Mouse (Mus musculus): ENCODE results near the gene Crat. TPM values are rescaled to one million over a fixed set of nuclear protein-coding genes. Genes with fewer than 3 reads are reported as not detected.
"Not testable (repeated sequence)": the region's sequence is repeated elsewhere in the genome, so short reads cannot be mapped to it uniquely, and the experiment has no call there.

Gene Crat
- polyA plus RNA-seq, 1 experiment: 44.7 TPM

- TF ChIP-seq POLR2A (IDR thresholded peaks at IDR 0.05; ENCODE audit: extremely low read depth, insufficient read depth, low read length) (no peak), CTCF (IDR thresholded peaks at IDR 0.05; ENCODE audit: extremely low read depth, insufficient read depth, low read length) (no peak)
- Histone ChIP-seq H3K4me1 (ENCODE audit: control insufficient read depth, insufficient read depth, low read length) (no peaks in the 10 kb centered on the region), H3K27ac (ENCODE audit: insufficient read depth, low read length) (no peak overlapping the region), H3K4me3 (ENCODE audit: insufficient read depth, low read length) (no peak overlapping the region)
These were observed 13.5 kb upstream of the Crat start for GRCm38 (mm10) chr2:30429156-30429555.

- Histone ChIP-seq H3K4me1 (ENCODE audit: control insufficient read depth, insufficient read depth, low read length) (peaks cover 6% of the 10 kb centered on the region; the same call in 1 of the 2 replicates), H3K27ac (ENCODE audit: insufficient read depth, low read length) (no peak overlapping the region), H3K4me3 (ENCODE audit: insufficient read depth, low read length) (no peak overlapping the region)
- no peak for TF ChIP-seq CTCF (IDR thresholded peaks at IDR 0.05; ENCODE audit: extremely low read depth, insufficient read depth, low read length)
- no peak for TF ChIP-seq POLR2A (IDR thresholded peaks at IDR 0.05; ENCODE audit: extremely low read depth, insufficient read depth, low read length)
These were observed 5.8 kb upstream of the Crat start for GRCm38 (mm10) chr2:30421432-30421831.

GRCm38 (mm10) chr2:30419112-30419511, 3.5 kb upstream of the Crat start:
- H3K27ac ChIP-seq (ENCODE audit: insufficient read depth, low read length): no peak overlapping the region

GRCm38 (mm10) chr2:30418259-30418658, 2.6 kb upstream of the Crat start:
- TF ChIP-seq POLR2A (IDR thresholded peaks at IDR 0.05; ENCODE audit: extremely low read depth, insufficient read depth, low read length): no peak
- TF ChIP-seq CTCF (IDR thresholded peaks at IDR 0.05; ENCODE audit: extremely low read depth, insufficient read depth, low read length): no peak
- peaks cover 6% of the 10 kb centered on the region; the same call in 1 of the 2 replicates for H3K4me1 ChIP-seq (ENCODE audit: control insufficient read depth, insufficient read depth, low read length)
- H3K27ac ChIP-seq (ENCODE audit: insufficient read depth, low read length): no peak overlapping the region
- no peak overlapping the region for H3K4me3 ChIP-seq (ENCODE audit: insufficient read depth, low read length)

More at GRCm38 (mm10) chr2:30419112-30419511, 3.5 kb upstream of the Crat start:
- Histone ChIP-seq H3K4me1 (ENCODE audit: control insufficient read depth, insufficient read depth, low read length) (peaks cover 6% of the 10 kb centered on the region; the same call in 1 of the 2 replicates), H3K4me3 (ENCODE audit: insufficient read depth, low read length) (no peak overlapping the region)
- TF ChIP-seq CTCF (IDR thresholded peaks at IDR 0.05; ENCODE audit: extremely low read depth, insufficient read depth, low read length) (no peak), POLR2A (IDR thresholded peaks at IDR 0.05; ENCODE audit: extremely low read depth, insufficient read depth, low read length) (no peak)

- Histone ChIP-seq H3K27ac (ENCODE audit: insufficient read depth, low read length) (no peak overlapping the region), H3K4me3 (ENCODE audit: insufficient read depth, low read length) (no peak overlapping the region), H3K4me1 (ENCODE audit: control insufficient read depth, insufficient read depth, low read length) (peaks cover 6% of the 10 kb centered on the region; the same call in 1 of the 2 replicates)
- no peak for TF ChIP-seq CTCF (IDR thresholded peaks at IDR 0.05; ENCODE audit: extremely low read depth, insufficient read depth, low read length)
- TF ChIP-seq POLR2A (IDR thresholded peaks at IDR 0.05; ENCODE audit: extremely low read depth, insufficient read depth, low read length): no peak
These were observed 2.1 kb upstream of the Crat start for GRCm38 (mm10) chr2:30417595-30418165.

- H3K27ac ChIP-seq (ENCODE audit: insufficient read depth, low read length); H3K4me3 ChIP-seq (ENCODE audit: insufficient read depth, low read length); H3K4me1 ChIP-seq (ENCODE audit: control insufficient read depth, insufficient read depth, low read length): not testable (repeated sequence)
These were observed 1.5 kb upstream of the Crat start for GRCm38 (mm10) chr2:30417154-30417553.

- no peak for TF ChIP-seq POLR2A (IDR thresholded peaks at IDR 0.05; ENCODE audit: extremely low read depth, insufficient read depth, low read length)
- TF ChIP-seq CTCF (IDR thresholded peaks at IDR 0.05; ENCODE audit: extremely low read depth, insufficient read depth, low read length): no peak
- H3K27ac ChIP-seq (ENCODE audit: insufficient read depth, low read length): 0 out of 2 replicates have a peak overlapping the region, but pooled peaks have one; percentile 99
These were observed 994 bp upstream of the Crat start for GRCm38 (mm10) chr2:30416649-30416965.

GRCm38 (mm10) chr2:30415936-30416648, 479 bp upstream of the Crat start, which contains the start of gene Ptpa:
Ptpa (plus strand) TSS chr2:30416039.
- peak within 1 kb of the TSS; percentile 83 for H3K4me3 ChIP-seq (ENCODE audit: insufficient read depth, low read length)
- TF ChIP-seq POLR2A (IDR thresholded peaks at IDR 0.05; ENCODE audit: extremely low read depth, insufficient read depth, low read length) (peak; percentile 85), CTCF (IDR thresholded peaks at IDR 0.05; ENCODE audit: extremely low read depth, insufficient read depth, low read length) (no peak)
- peaks cover 6% of the 10 kb centered on the region; the same call in 1 of the 2 replicates for H3K4me1 ChIP-seq (ENCODE audit: control insufficient read depth, insufficient read depth, low read length)
- peak within 1 kb of the TSS; percentile 99 for H3K27ac ChIP-seq (ENCODE audit: insufficient read depth, low read length)

More at GRCm38 (mm10) chr2:30416649-30416965, 994 bp upstream of the Crat start:
- Histone ChIP-seq H3K4me1 (ENCODE audit: control insufficient read depth, insufficient read depth, low read length) (peaks cover 6% of the 10 kb centered on the region; the same call in 1 of the 2 replicates), H3K4me3 (ENCODE audit: insufficient read depth, low read length) (peak overlapping the region; percentile 83)

- Histone ChIP-seq H3K4me1 (ENCODE audit: control insufficient read depth, insufficient read depth, low read length) (peaks cover 6% of the 10 kb centered on the region; the same call in 1 of the 2 replicates), H3K27ac (ENCODE audit: insufficient read depth, low read length) (peak overlapping the region; percentile 99; the same call in 1 of the 2 replicates), H3K4me3 (ENCODE audit: insufficient read depth, low read length) (peak overlapping the region; percentile 83)
- TF ChIP-seq CTCF (IDR thresholded peaks at IDR 0.05; ENCODE audit: extremely low read depth, insufficient read depth, low read length) (no peak), POLR2A (IDR thresholded peaks at IDR 0.05; ENCODE audit: extremely low read depth, insufficient read depth, low read length) (no peak)
These were observed 932 bp downstream of the Crat start for GRCm38 (mm10) chr2:30414681-30415080.

- peak overlapping the region; percentile 34; the same call in 1 of the 2 replicates for H3K27ac ChIP-seq (ENCODE audit: insufficient read depth, low read length)
- H3K4me1 ChIP-seq (ENCODE audit: control insufficient read depth, insufficient read depth, low read length): peaks cover 4% of the 10 kb centered on the region; the same call in 1 of the 2 replicates
- peak overlapping the region; percentile 83 for H3K4me3 ChIP-seq (ENCODE audit: insufficient read depth, low read length)
- TF ChIP-seq POLR2A (IDR thresholded peaks at IDR 0.05; ENCODE audit: extremely low read depth, insufficient read depth, low read length) (no peak), CTCF (IDR thresholded peaks at IDR 0.05; ENCODE audit: extremely low read depth, insufficient read depth, low read length) (no peak)
These were observed 1.5 kb downstream of the Crat start for GRCm38 (mm10) chr2:30414101-30414500.
